10 mouse cellular contexts compared by ENCODE assay signal in genomic region chr6:39204444-39204843, GRCm38 (mm10). TPM values are rescaled to one million over a fixed set of nuclear protein-coding genes. Genes with fewer than 3 reads are reported as not detected.
DNase-seq lines count a peak whose midpoint lies in the region; ATAC-seq lines count a peak whose summit lies in the region.
"Had no signal": no experiment of that assay in that cellular context is flagged by ENCODE, and none has a peak within 500 bp of the region (broad histone marks: within the 10 kb centered on the region; RNA-seq: fewer than 3 reads in every experiment).

No protein-coding gene starts in this region.

- H3K9me3 ChIP-seq in heart, embryonic 13.5 days: no peaks in the 10 kb centered on the region
- no peaks in the 10 kb centered on the region for H3K9me3 ChIP-seq in midbrain, embryonic 10.5 days (replicated peaks)
- H3K9me3 ChIP-seq in midbrain, embryonic 16.5 days (replicated peaks; ENCODE audit: control insufficient read depth, low read length, poor library complexity, severe bottlenecking): no peaks in the 10 kb centered on the region
- H3K9me3 ChIP-seq in liver, embryonic 13.5 days (replicated peaks): no peaks in the 10 kb centered on the region
- H3K9me3 ChIP-seq: stomach, embryonic 15.5 days had no signal

- H3K4me3 ChIP-seq in heart, embryonic 13.5 days: peak overlapping the region; percentile 92
- H3K4me3 ChIP-seq in midbrain, embryonic 10.5 days: peak overlapping the region; percentile 99
- H3K4me3 ChIP-seq in midbrain, embryonic 16.5 days (ENCODE audit: low read depth, low read length): no peak overlapping the region
- peak overlapping the region; percentile 100 for H3K4me3 ChIP-seq in liver, embryonic 13.5 days (replicated peaks)

- WGBS in heart, embryonic 13.5 days: 44% methylated on average over 4 of the region's 4 CpGs
- WGBS in midbrain, embryonic 10.5 days: 65% methylated on average over 4 of the region's 4 CpGs
- WGBS in midbrain, embryonic 16.5 days: 60% methylated on average over 4 of the region's 4 CpGs
- WGBS in liver, embryonic 13.5 days (ENCODE audit: insufficient replicate concordance): 30% methylated on average over 4 of the region's 4 CpGs

- H3K27me3 ChIP-seq in heart, embryonic 13.5 days (replicated peaks): no peaks in the 10 kb centered on the region
- H3K27me3 ChIP-seq in midbrain, embryonic 10.5 days (ENCODE audit: low read depth, poor library complexity, severe bottlenecking): no peaks in the 10 kb centered on the region
- no peaks in the 10 kb centered on the region for H3K27me3 ChIP-seq in midbrain, embryonic 16.5 days (ENCODE audit: control insufficient read depth, insufficient read depth, low read depth, low read length)
- H3K27me3 ChIP-seq in liver, embryonic 13.5 days: no peaks in the 10 kb centered on the region
- H3K27me3 ChIP-seq: stomach, embryonic 15.5 days had no signal

- no peak for DNase-seq in heart, postnatal 4 days
- no peak for DNase-seq in midbrain, embryonic 10.5 days (ENCODE audit: low spot score)
- no peak for DNase-seq in liver, embryonic 13.5 days
- no peak for DNase-seq in urinary bladder, postnatal 25 days (ENCODE audit: low spot score)
- no peak for DNase-seq in kidney, adult 18-20 months
- DNase-seq in cerebellum, postnatal 36 days: no peak
- DNase-seq: kidney, postnatal 25 days had no signal

- peak overlapping the region; percentile 98; the same call in 1 of the 2 replicates for H3K9ac ChIP-seq in heart, embryonic 13.5 days
- H3K9ac ChIP-seq in midbrain, embryonic 16.5 days (ENCODE audit: low read depth, low read length): no peak overlapping the region
- H3K9ac ChIP-seq in liver, embryonic 13.5 days: peak overlapping the region; percentile 100

- peaks cover 28% of the 10 kb centered on the region for H3K4me1 ChIP-seq in heart, embryonic 13.5 days
- H3K4me1 ChIP-seq in midbrain, embryonic 10.5 days: peaks cover 18% of the 10 kb centered on the region
- H3K4me1 ChIP-seq in midbrain, embryonic 16.5 days (ENCODE audit: control insufficient read depth, insufficient read depth, low read length): peaks cover 15% of the 10 kb centered on the region
- peaks cover 46% of the 10 kb centered on the region for H3K4me1 ChIP-seq in liver, embryonic 13.5 days (replicated peaks)
- H3K4me1 ChIP-seq: stomach, embryonic 15.5 days had no signal

- peak overlapping the region; percentile 83 for H3K4me2 ChIP-seq in heart, embryonic 13.5 days
- no peak overlapping the region; the same call in 1 of the 2 replicates for H3K4me2 ChIP-seq in midbrain, embryonic 16.5 days (ENCODE audit: low read length)
- peak overlapping the region; percentile 93 for H3K4me2 ChIP-seq in liver, embryonic 13.5 days

- no peaks in the 10 kb centered on the region for H3K36me3 ChIP-seq in heart, embryonic 13.5 days
- peaks cover 4% of the 10 kb centered on the region; the same call in 1 of the 2 replicates for H3K36me3 ChIP-seq in midbrain, embryonic 10.5 days
- H3K36me3 ChIP-seq in midbrain, embryonic 16.5 days (ENCODE audit: control insufficient read depth, insufficient read depth, low read length): no peaks in the 10 kb centered on the region
- no peaks in the 10 kb centered on the region for H3K36me3 ChIP-seq in liver, embryonic 13.5 days
- H3K36me3 ChIP-seq: stomach, embryonic 15.5 days had no signal

- ATAC-seq in heart, embryonic 13.5 days (ENCODE audit: extremely low read depth, insufficient number of reproducible peaks, low FRiP score, low TSS enrichment): no peak
- ATAC-seq in midbrain, embryonic 16.5 days: no peak
- ATAC-seq in liver, embryonic 13.5 days (ENCODE audit: low read depth): no peak

- H3K27ac ChIP-seq in heart, embryonic 13.5 days (replicated peaks): no peak overlapping the region
- H3K27ac ChIP-seq in midbrain, embryonic 10.5 days (replicated peaks): 0 out of 2 replicates have a peak overlapping the region, but pooled peaks have one; percentile 99
- H3K27ac ChIP-seq in midbrain, embryonic 16.5 days (ENCODE audit: low read length): no peak overlapping the region
- H3K27ac ChIP-seq in liver, embryonic 13.5 days: peak overlapping the region; percentile 99

RNA-seq across cellular contexts. Expression of gene Kdm7a, which starts 2.1 kb away (rescaled TPM):
- polyA plus RNA-seq in heart, embryonic 13.5 days (2015; fragmentation: Nextera tagmentation; extraction: Ambion mirVana): 3.6 and 3.7 TPM in 2 replicates
- total RNA-seq in heart, postnatal 4 days (2021): 10 to 100 TPM; 12.3 to 12.5 TPM
- polyA plus RNA-seq in midbrain, embryonic 10.5 days (2016; fragmentation: Nextera tagmentation; extraction: Ambion mirVana): 10.4 and 12.4 TPM in 2 replicates
- 4.6 and 5.8 TPM in 2 replicates for polyA plus RNA-seq in midbrain, embryonic 16.5 days (2015; fragmentation: Nextera tagmentation; extraction: Ambion mirVana)
- polyA plus RNA-seq in liver, embryonic 13.5 days (2015; fragmentation: Nextera tagmentation; extraction: Ambion mirVana): 9.1 and 11.6 TPM in 2 replicates

Comparison
In these comparisons a context has a peak if more than half of its experiments do, and no peak if none do; other contexts are left out.
1. H3K27ac ChIP-seq: peak in midbrain, embryonic 10.5 days (single experiment) and liver, embryonic 13.5 days (single experiment); none in heart, embryonic 13.5 days (single experiment) and midbrain, embryonic 16.5 days (single experiment).